Mouse (Mus musculus) cerebellum, adult (tissue): ENCODE measurements around the gene Vmn1r47.
"Not testable (repeated sequence)": the region's sequence is repeated elsewhere in the genome, so short reads cannot be mapped to it uniquely, and the experiment has no call there.

Experiments
- ATAC-seq: cut with Nextera tagmentation; 2 replicates; pipeline ENCODE4 v1.9.2; 2017; ENCODE audit warnings: mild to moderate bottlenecking, moderate library complexity, mixed read lengths; ENCODE audit not compliant: insufficient number of reproducible peaks, low FRiP score, low TSS enrichment

The Vmn1r47 gene

GRCm38 (mm10) chr6:90015847-90016246 lies at the start of gene Vmn1r47:
Gene Vmn1r47 (plus strand): TSS chr6:90016147.
- ATAC-seq: not testable (repeated sequence)

- no peak for ATAC-seq
These were observed 49.6 kb upstream of the Vmn1r47 start for GRCm38 (mm10) chr6:89966341-89966740.

GRCm38 (mm10) chr6:89969013-89969412 lies 46.9 kb upstream of the Vmn1r47 start, which contains the start of gene Vmn1r46:
Gene Vmn1r46 (plus strand): TSS chr6:89969313.
- ATAC-seq: no peak

GRCm38 (mm10) chr6:89985989-89986388 lies 30.0 kb upstream of the Vmn1r47 start:
- no peak for ATAC-seq

GRCm38 (mm10) chr6:90036741-90037140 lies 20.8 kb downstream of the Vmn1r47 start, which contains the start of gene Vmn1r48:
Gene Vmn1r48 (minus strand): TSS chr6:90036841.
- not testable (repeated sequence) for ATAC-seq
